Mouse (Mus musculus): ENCODE measurements around the gene Prf1. TPM values are rescaled to one million over a fixed set of nuclear protein-coding genes. Genes with fewer than 3 reads are reported as not detected.
A peak's percentile ranks its signal among the peaks of the same experiment; 100 is the strongest.

Gene Prf1
- polyA plus RNA-seq, 1 experiment from 2014 or later = 0.06 TPM

GRCm38 (mm10) chr10:61273081-61273843 lies 24.4 kb upstream of the Prf1 start, which contains the start of gene Adamts14:
Gene Adamts14 (minus strand): TSS chr10:61273438.
- WGBS = under 1% methylated on average over 59 of the region's 75 CpGs

GRCm38 (mm10) chr10:61273844-61274215 lies 23.8 kb upstream of the Prf1 start:
- Histone ChIP-seq H3K4me1 (peaks cover 13% of the 10 kb centered on the region; the same call in 1 of the 2 replicates), H3K27ac (peak overlapping the region; percentile 48), H3K4me3 (replicated peaks) (peak overlapping the region; percentile 55), H3K4me2 (peak overlapping the region; percentile 93), H3K9ac (peak overlapping the region; percentile 22; the same call in 1 of the 2 replicates), H3K9me3 (no peaks in the 10 kb centered on the region), H3K27me3 (replicated peaks) (peaks cover 10% of the 10 kb centered on the region; the same call in 1 of the 2 replicates), H3K36me3 (no peaks in the 10 kb centered on the region)
- 51% methylated on average over 7 of the region's 7 CpGs for WGBS
- no peak for ATAC-seq (ENCODE audit: insufficient read depth, low FRiP score, low read depth)

More at GRCm38 (mm10) chr10:61273081-61273843, 24.4 kb upstream of the Prf1 start, which contains the start of gene Adamts14:
- peak within 1 kb of the TSS; percentile 48 for H3K27ac ChIP-seq
- H3K4me2 ChIP-seq = peak within 1 kb of the TSS; percentile 93
- H3K9ac ChIP-seq = peak within 1 kb of the TSS; percentile 22
- peaks cover 10% of the 10 kb centered on the region; the same call in 1 of the 2 replicates for H3K27me3 ChIP-seq (replicated peaks)
- peak; percentile 36; the same call in 1 of the 2 replicates for ATAC-seq (ENCODE audit: insufficient read depth, low FRiP score, low read depth)
- H3K4me1 ChIP-seq = peaks cover 13% of the 10 kb centered on the region; the same call in 1 of the 2 replicates
- no peaks in the 10 kb centered on the region for H3K36me3 ChIP-seq
- H3K9me3 ChIP-seq = no peaks in the 10 kb centered on the region
- H3K4me3 ChIP-seq (replicated peaks) = peak within 1 kb of the TSS; percentile 55

DNA sequence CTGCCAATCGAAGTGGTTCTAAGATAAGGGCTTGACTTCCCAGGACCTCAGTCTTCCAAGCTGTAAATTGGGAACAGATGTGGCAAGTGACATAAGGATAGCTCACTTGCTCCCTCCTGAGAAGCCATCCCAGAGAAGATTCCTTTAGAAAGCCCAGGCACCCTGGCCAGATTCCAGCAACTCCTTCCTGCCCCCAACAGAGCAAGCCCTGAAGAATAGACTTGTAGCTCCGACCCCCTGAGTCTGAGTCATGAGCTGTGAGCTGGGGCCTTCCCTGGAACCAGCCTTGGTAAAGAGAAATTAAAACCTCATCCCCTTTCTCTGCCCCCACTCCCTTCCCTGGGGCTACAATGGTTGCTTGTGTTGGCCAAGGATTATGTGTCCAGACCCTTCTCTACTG lies 23.1 kb upstream of the Prf1 start:
- peaks cover 13% of the 10 kb centered on the region; the same call in 1 of the 2 replicates for H3K4me1 ChIP-seq
- H3K4me2 ChIP-seq = no peak overlapping the region
- no peak overlapping the region for H3K4me3 ChIP-seq (replicated peaks)
- H3K9ac ChIP-seq = no peak overlapping the region
- H3K36me3 ChIP-seq = no peaks in the 10 kb centered on the region
- no peak overlapping the region for H3K27ac ChIP-seq
- no peak for ATAC-seq (ENCODE audit: insufficient read depth, low FRiP score, low read depth)
- H3K9me3 ChIP-seq = no peaks in the 10 kb centered on the region
- H3K27me3 ChIP-seq (replicated peaks) = peaks cover 10% of the 10 kb centered on the region; the same call in 1 of the 2 replicates
- 51% methylated on average over 2 of the region's 2 CpGs for WGBS

DNA sequence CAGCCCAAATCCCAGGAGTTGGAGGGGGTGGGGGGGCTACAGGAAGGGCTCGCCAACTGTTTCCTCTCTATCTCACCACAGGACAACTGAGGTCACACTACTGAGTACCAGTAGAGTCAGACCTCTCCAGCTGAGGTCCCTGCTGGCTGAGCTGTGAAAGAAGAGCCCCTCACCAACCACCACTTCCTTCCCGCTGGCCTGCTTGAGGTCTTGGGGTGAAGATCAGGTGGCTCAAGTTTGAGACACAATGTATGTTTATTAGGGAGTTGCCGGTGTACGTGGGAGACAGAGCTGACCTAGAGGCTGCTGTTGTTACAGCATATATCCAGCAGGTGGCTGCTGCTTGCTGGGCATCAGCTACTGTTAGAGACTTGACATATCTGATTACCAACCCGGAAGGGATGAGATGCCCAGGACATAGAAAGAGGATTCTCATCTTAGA lies 21.9 kb upstream of the Prf1 start:
- peak; percentile 16; the same call in 1 of the 2 replicates for ATAC-seq (ENCODE audit: insufficient read depth, low FRiP score, low read depth)
- Histone ChIP-seq H3K9me3 (no peaks in the 10 kb centered on the region), H3K4me2 (no peak overlapping the region), H3K36me3 (no peaks in the 10 kb centered on the region), H3K9ac (no peak overlapping the region), H3K4me3 (replicated peaks) (no peak overlapping the region), H3K27me3 (replicated peaks) (peaks cover 10% of the 10 kb centered on the region; the same call in 1 of the 2 replicates), H3K4me1 (peaks cover 13% of the 10 kb centered on the region; the same call in 1 of the 2 replicates), H3K27ac (no peak overlapping the region)
- 2% methylated on average over 5 of the region's 5 CpGs for WGBS

DNA sequence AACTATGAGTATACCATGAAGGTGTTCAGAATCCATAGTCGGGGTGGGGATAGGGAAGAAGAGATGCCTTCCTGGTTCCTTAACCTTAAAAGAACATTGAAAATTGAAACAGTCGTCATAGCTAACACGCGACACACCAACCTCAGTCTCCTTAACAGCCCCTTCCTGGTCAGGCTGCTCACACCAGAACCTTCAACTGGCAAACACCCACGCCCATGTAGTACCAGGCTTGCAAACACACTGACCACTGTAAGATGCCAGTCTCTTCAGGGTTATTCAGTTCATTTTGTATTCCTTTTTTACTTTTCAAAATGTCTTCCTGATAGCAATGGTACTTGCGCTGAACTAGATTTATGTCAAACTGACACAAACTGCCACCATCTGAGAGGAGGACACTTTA lies 20.6 kb upstream of the Prf1 start:
- 92% methylated on average over 6 of the region's 6 CpGs for WGBS
- H3K4me2 ChIP-seq = no peak overlapping the region
- no peaks in the 10 kb centered on the region for H3K36me3 ChIP-seq
- no peak overlapping the region for H3K4me3 ChIP-seq (replicated peaks)
- H3K27ac ChIP-seq = no peak overlapping the region
- H3K27me3 ChIP-seq (replicated peaks) = peaks cover 10% of the 10 kb centered on the region; the same call in 1 of the 2 replicates
- ATAC-seq (ENCODE audit: insufficient read depth, low FRiP score, low read depth) = no peak
- no peaks in the 10 kb centered on the region for H3K9me3 ChIP-seq
- no peak overlapping the region for H3K9ac ChIP-seq
- peaks cover 13% of the 10 kb centered on the region; the same call in 1 of the 2 replicates for H3K4me1 ChIP-seq

DNA sequence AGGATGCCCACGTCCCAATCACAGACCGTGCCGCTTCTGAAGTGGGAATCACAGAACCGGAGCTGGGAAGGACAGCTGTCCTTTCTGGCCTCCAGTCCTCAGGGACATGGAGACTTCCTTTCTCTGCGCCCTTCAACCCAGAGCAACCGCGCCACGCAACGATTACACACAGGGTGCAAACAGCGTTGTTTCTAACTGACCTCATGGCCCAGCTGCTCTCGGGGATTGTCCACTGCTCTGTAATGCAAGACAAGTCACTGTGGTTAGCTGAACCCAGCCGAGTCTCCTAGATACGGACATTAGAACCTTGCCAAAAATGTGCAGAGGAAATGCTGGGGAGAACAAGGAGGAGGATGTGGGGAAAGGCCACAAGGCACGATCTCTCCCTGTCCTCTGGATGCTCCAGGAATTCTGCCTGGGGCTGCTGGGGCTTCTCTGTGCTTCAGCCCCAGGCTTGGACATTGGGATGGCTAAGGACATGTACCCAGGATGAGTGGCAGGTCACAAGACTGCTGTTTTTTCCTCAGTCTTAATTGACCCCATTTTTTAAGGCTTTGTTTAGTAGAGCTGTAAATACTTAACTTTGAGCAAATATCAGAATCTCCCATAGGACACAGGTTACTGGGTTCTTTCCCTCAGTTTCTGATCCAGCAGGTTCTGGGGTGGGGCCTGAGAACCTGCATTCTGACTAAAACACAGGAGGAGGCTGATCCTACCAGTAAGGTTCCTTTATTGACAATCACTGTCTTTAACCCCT lies 19.5 kb upstream of the Prf1 start:
- Histone ChIP-seq H3K4me2 (no peak overlapping the region), H3K36me3 (no peaks in the 10 kb centered on the region), H3K9me3 (no peaks in the 10 kb centered on the region), H3K4me1 (0 out of 2 replicates have a peak, but pooled peaks cover 4% of the 10 kb centered on the region), H3K27me3 (replicated peaks) (peaks cover 5% of the 10 kb centered on the region; the same call in 1 of the 2 replicates), H3K9ac (no peak overlapping the region), H3K4me3 (replicated peaks) (no peak overlapping the region), H3K27ac (no peak overlapping the region)
- WGBS = 50% methylated on average over 14 of the region's 14 CpGs
- no peak for ATAC-seq (ENCODE audit: insufficient read depth, low FRiP score, low read depth)

- Histone ChIP-seq H3K4me1 (peaks cover 10% of the 10 kb centered on the region), H3K27me3 (replicated peaks) (no peaks in the 10 kb centered on the region), H3K4me3 (replicated peaks) (no peak overlapping the region), H3K9ac (no peak overlapping the region), H3K27ac (no peak overlapping the region), H3K36me3 (no peaks in the 10 kb centered on the region), H3K4me2 (no peak overlapping the region), H3K9me3 (no peaks in the 10 kb centered on the region)
- ATAC-seq (ENCODE audit: insufficient read depth, low FRiP score, low read depth) = no peak
- WGBS = 66% methylated on average over 5 of the region's 5 CpGs
These were observed 16.5 kb upstream of the Prf1 start for GRCm38 (mm10) chr10:61281115-61281514.

- H3K27me3 ChIP-seq (replicated peaks) = no peaks in the 10 kb centered on the region
- H3K4me2 ChIP-seq = no peak overlapping the region
- peaks cover 13% of the 10 kb centered on the region for H3K4me1 ChIP-seq
- no peak overlapping the region for H3K27ac ChIP-seq
- no peaks in the 10 kb centered on the region for H3K9me3 ChIP-seq
- no peak for ATAC-seq (ENCODE audit: insufficient read depth, low FRiP score, low read depth)
- no peak overlapping the region for H3K9ac ChIP-seq
- H3K36me3 ChIP-seq = no peaks in the 10 kb centered on the region
- WGBS = 85% methylated on average over 4 of the region's 4 CpGs
- no peak overlapping the region for H3K4me3 ChIP-seq (replicated peaks)
These were observed 13.3 kb upstream of the Prf1 start for GRCm38 (mm10) chr10:61284309-61284708.

DNA sequence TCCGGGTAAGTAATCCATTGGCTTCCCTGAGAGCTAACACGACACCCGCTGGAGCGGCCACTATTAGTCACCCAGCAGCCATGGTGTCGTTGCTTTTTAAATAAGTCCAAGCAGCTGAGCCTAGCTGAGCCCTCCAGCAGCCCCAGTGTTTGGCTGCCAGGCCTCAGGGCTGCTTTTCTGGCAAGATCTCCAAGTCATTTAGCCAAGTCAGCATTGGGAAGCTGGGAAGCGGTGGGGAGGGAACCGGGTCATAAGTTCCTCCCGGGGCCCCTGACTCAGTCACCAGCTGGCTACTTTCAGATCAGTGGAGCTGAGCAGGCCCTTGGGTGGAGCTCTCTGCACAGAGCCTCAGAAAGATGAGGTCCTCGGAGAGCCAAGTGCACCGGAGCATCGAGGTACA lies 12.4 kb upstream of the Prf1 start:
- H3K4me3 ChIP-seq (replicated peaks) = no peak overlapping the region
- peak overlapping the region; percentile 44; the same call in 1 of the 2 replicates for H3K27ac ChIP-seq
- no peaks in the 10 kb centered on the region for H3K9me3 ChIP-seq
- peak; percentile 58; the same call in 1 of the 2 replicates for ATAC-seq (ENCODE audit: insufficient read depth, low FRiP score, low read depth)
- no peak overlapping the region for H3K4me2 ChIP-seq
- H3K27me3 ChIP-seq (replicated peaks) = no peaks in the 10 kb centered on the region
- H3K4me1 ChIP-seq = peaks cover 13% of the 10 kb centered on the region
- H3K36me3 ChIP-seq = no peaks in the 10 kb centered on the region
- WGBS = 60% methylated on average over 11 of the region's 11 CpGs
- no peak overlapping the region for H3K9ac ChIP-seq

DNA sequence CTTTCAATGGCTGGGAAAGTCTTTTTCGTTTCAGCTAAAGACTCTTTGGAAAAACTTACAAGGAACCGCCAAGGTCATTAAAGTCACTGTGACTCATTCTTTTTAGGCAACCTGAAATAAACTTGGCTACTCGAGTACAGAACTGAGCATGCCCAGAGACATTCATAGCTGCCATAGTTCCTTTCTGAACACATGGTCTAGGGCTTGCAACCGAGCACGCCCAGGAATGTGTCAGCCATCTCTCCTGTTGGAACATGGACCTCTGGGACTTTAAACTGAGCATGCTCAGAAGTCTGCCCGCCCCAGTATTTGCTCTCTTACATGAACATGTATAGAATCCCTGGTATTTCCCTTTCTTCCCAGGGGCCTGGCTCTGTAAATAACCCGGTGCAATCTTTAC lies 11.4 kb upstream of the Prf1 start:
- ATAC-seq (ENCODE audit: insufficient read depth, low FRiP score, low read depth) = peak; percentile 65; the same call in 1 of the 2 replicates
- H3K4me3 ChIP-seq (replicated peaks) = no peak overlapping the region
- 49% methylated on average over 7 of the region's 7 CpGs for WGBS

DNA sequence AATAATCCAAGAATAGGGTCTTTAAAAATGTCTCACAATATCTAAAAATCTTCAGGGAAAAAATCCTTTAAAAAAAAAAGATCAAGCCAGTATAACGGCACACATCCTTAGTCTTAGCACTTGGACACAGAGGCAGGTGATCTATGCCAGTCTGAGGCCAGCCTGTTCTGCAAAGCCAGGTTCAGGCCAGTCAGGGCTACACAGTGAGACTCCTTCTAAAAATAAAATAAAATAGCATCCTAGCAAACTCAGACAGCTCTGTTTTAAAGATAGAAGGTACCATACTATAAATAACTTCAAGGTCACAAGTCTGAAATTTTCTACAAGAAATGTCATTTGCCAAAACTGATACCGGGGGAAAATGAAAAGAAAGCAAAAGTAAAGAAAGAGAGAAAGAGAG lies 7.6 kb upstream of the Prf1 start:
- H3K27me3 ChIP-seq (replicated peaks) = no peaks in the 10 kb centered on the region
- H3K4me3 ChIP-seq (replicated peaks) = no peak overlapping the region
- H3K9ac ChIP-seq = no peak overlapping the region
- no peaks in the 10 kb centered on the region for H3K9me3 ChIP-seq
- no peak for ATAC-seq (ENCODE audit: insufficient read depth, low FRiP score, low read depth)
- WGBS = 55% methylated on average over 2 of the region's 2 CpGs
- no peak overlapping the region for H3K4me2 ChIP-seq
- no peaks in the 10 kb centered on the region for H3K36me3 ChIP-seq
- H3K4me1 ChIP-seq = peaks cover 12% of the 10 kb centered on the region
- H3K27ac ChIP-seq = no peak overlapping the region

More for the DNA sequence above, 11.4 kb upstream of the Prf1 start:
- peak overlapping the region; percentile 40; the same call in 1 of the 2 replicates for H3K27ac ChIP-seq
- H3K9me3 ChIP-seq = no peaks in the 10 kb centered on the region
- H3K4me1 ChIP-seq = peaks cover 13% of the 10 kb centered on the region
- no peak overlapping the region for H3K9ac ChIP-seq
- no peaks in the 10 kb centered on the region for H3K27me3 ChIP-seq (replicated peaks)
- no peak overlapping the region for H3K4me2 ChIP-seq
- H3K36me3 ChIP-seq = no peaks in the 10 kb centered on the region

Measured in stomach, embryonic 15.5 days (tissue).